Mouse (Mus musculus): ENCODE data around the gene Rnf181. TPM values are rescaled to one million over a fixed set of nuclear protein-coding genes. Genes with fewer than 3 reads are reported as not detected.

Gene Rnf181
- polyA plus RNA-seq, 1 experiment from 2014 or later: 116 TPM

DNA sequence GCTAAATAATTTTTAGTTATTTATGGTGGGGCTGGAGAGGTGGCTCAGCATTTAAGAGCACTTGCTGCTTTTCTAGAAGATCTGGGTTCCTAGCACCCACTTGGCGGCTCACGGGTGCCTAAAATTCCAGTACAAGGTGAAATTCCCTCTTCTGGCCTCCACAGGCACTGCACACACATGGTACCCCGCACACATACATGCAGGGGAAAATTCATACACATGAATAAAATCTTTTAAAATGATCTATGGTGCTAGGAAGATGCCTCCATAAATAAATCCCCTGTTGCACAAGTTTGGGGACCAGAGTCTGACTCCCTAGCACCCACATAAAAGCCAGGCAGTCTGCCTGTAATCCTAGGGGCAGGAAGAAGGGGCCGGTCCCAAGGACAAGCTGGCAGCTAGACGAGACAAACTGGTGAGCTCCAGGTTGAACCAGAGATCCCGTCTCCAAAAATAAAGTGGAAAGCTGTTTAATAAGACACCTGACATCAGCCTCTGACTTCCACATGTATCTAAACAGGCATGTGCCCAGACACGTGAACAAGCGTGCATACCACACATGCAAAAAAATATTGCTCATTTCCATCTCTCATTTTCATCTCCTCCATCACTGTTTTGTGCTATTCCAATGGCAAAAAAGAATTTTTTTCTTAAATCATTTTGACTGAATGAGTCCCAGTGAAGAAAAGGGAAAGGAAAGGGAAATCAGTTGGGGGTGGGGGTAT is 11.9 kb upstream of the Rnf181 start:
- Histone ChIP-seq H3K4me3 (ENCODE audit: low read depth, low read length) (peak overlapping the region; percentile 55; the same call in 1 of the 2 replicates), H3K27me3 (ENCODE audit: insufficient read depth, low read length) (no peaks in the 10 kb centered on the region), H3K9me3 (ENCODE audit: low read depth, low read length) (no peaks in the 10 kb centered on the region), H3K27ac (ENCODE audit: low read depth) (no peak overlapping the region), H3K9ac (no peak overlapping the region), H3K4me2 (peak overlapping the region; percentile 73), H3K36me3 (ENCODE audit: insufficient read depth) (no peaks in the 10 kb centered on the region), H3K4me1 (ENCODE audit: insufficient read depth) (peaks cover 7% of the 10 kb centered on the region; the same call in 1 of the 2 replicates)
- TF ChIP-seq CTCF (IDR thresholded peaks at IDR 0.05; ENCODE audit: low read depth): no peak
- DNase-seq: no peak
- WGBS: 81% methylated on average over 8 of the region's 8 CpGs
- ATAC-seq (ENCODE audit: insufficient read depth): no peak

DNA sequence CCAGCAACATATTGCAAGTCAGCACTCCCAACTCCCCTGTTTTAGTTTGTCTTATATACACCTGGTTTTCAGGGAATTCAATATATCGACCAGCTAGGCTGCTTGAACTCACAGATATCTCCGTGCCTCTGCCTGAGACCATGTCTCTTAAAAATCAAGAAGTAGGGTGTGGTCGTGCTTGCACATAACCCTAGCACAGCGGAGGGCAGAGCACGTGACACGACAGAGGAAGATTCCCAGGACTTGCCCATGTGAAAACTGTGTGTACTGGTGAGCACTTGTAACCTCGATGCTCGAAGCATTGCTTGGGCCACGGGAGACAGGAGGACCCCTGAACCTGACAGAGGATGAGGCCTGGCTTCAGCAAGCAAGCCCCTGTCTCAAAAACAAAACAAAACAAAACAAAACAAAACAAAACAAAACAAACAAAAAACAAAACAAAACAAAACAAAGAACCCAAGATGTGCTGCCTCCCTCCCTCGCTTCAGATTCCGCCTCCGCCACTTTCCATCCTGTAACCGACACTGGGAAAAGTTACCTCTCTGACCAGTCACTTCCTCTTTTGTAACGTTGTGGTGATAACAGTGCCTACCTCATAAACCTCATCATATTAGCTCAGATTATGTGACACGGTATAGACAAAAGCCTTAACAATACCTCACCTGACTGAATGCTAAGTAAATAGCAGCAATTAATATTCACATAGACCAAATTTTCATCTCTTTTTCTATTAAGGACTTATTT is 8.2 kb upstream of the Rnf181 start:
- 75% methylated on average over 15 of the region's 15 CpGs for WGBS
- H3K27me3 ChIP-seq (ENCODE audit: insufficient read depth, low read length): no peaks in the 10 kb centered on the region
- H3K4me3 ChIP-seq (ENCODE audit: low read depth, low read length): no peak overlapping the region
- no peak overlapping the region for H3K27ac ChIP-seq (ENCODE audit: low read depth)
- no peak for TF ChIP-seq CTCF (IDR thresholded peaks at IDR 0.05; ENCODE audit: low read depth)
- ATAC-seq (ENCODE audit: insufficient read depth): no peak
- no peak for DNase-seq
- H3K4me2 ChIP-seq: no peak overlapping the region
- H3K9ac ChIP-seq: no peak overlapping the region
- no peaks in the 10 kb centered on the region for H3K9me3 ChIP-seq (ENCODE audit: low read depth, low read length)
- H3K4me1 ChIP-seq (ENCODE audit: insufficient read depth): peaks cover 14% of the 10 kb centered on the region; the same call in 1 of the 2 replicates
- H3K36me3 ChIP-seq (ENCODE audit: insufficient read depth): no peaks in the 10 kb centered on the region

DNA sequence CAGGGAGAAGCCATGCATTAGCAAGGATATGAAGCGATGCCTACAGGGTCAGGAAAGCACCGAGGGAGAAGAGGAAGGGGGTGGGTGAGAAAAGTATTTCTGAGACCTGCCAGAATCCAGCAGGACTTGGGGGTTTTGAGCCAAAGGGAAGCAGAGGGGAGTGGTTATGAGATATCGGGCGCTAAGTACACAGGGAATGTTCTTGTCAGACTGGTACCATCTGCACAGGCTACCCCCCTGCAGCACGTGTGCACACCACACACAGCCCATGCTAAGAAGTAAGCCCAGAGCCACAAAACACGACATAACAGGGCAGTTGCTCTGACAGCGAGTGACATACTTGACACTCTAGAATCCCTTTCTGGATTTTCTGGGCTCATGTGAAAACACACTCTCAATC is 7.5 kb upstream of the Rnf181 start:
- Histone ChIP-seq H3K9ac (no peak overlapping the region), H3K4me1 (ENCODE audit: insufficient read depth) (peaks cover 14% of the 10 kb centered on the region; the same call in 1 of the 2 replicates), H3K9me3 (ENCODE audit: low read depth, low read length) (no peaks in the 10 kb centered on the region), H3K4me3 (ENCODE audit: low read depth, low read length) (no peak overlapping the region), H3K36me3 (ENCODE audit: insufficient read depth) (no peaks in the 10 kb centered on the region), H3K27ac (ENCODE audit: low read depth) (no peak overlapping the region; the same call in 1 of the 2 replicates), H3K27me3 (ENCODE audit: insufficient read depth, low read length) (no peaks in the 10 kb centered on the region), H3K4me2 (0 out of 2 replicates have a peak overlapping the region, but pooled peaks have one; percentile 3)
- ATAC-seq (ENCODE audit: insufficient read depth): no peak; the same call in 1 of the 2 replicates
- peak; percentile 23 for DNase-seq
- WGBS: 37% methylated on average over 7 of the region's 7 CpGs
- no peak for TF ChIP-seq CTCF (IDR thresholded peaks at IDR 0.05; ENCODE audit: low read depth)

DNA sequence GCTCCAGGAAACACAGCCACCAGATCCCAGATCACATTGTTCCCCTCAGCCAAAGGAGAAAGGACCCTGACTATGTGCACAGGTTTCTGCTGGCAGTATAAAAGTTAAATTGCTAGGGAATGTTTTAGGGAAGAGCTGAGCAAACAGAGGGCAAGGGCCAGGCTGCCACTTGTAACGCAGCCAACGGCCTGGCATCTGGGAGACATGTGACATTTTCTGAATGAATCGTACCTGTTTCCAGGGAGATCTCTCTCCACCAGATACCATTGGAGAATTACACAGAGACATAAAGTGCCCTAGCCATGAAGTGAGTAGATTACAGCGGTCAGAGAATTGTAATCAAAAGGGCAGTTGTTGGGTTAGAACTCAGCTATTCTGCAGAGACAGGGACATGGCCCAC is 6.4 kb upstream of the Rnf181 start:
- Histone ChIP-seq H3K4me1 (ENCODE audit: insufficient read depth) (peaks cover 14% of the 10 kb centered on the region; the same call in 1 of the 2 replicates), H3K4me2 (no peak overlapping the region), H3K9ac (no peak overlapping the region), H3K36me3 (ENCODE audit: insufficient read depth) (no peaks in the 10 kb centered on the region), H3K27me3 (ENCODE audit: insufficient read depth, low read length) (no peaks in the 10 kb centered on the region), H3K4me3 (ENCODE audit: low read depth, low read length) (no peak overlapping the region), H3K27ac (ENCODE audit: low read depth) (peak overlapping the region; percentile 75), H3K9me3 (ENCODE audit: low read depth, low read length) (no peaks in the 10 kb centered on the region)
- no peak for DNase-seq
- no peak for TF ChIP-seq CTCF (IDR thresholded peaks at IDR 0.05; ENCODE audit: low read depth)
- 62% methylated on average over 4 of the region's 4 CpGs for whole genome bisulfite sequencing
- ATAC-seq (ENCODE audit: insufficient read depth): no peak

DNA sequence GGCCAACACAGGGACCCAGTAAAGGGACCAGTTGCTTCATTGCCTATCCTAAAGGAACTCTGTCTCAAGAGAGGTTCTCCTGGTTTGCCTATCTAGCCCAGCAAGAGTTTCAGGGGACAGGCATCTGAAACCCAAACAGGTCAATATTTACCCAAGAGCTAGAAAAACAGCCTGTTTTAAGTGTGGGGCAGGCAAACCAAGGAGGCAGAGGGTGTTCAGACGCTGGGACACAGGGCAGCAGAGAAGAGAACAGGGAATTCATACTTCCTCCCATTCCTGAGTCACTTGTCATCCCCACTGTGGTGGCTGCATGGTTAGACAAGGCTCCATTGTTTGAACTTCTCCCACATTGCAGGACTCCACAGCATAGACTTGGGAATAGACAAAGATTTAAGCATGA is 4.8 kb upstream of the Rnf181 start:
- DNase-seq (peak; percentile 15), ATAC-seq (ENCODE audit: insufficient read depth) (peak; percentile 39; the same call in 1 of the 2 replicates)
- Histone ChIP-seq H3K27me3 (ENCODE audit: insufficient read depth, low read length) (no peaks in the 10 kb centered on the region), H3K4me3 (ENCODE audit: low read depth, low read length) (no peak overlapping the region), H3K36me3 (ENCODE audit: insufficient read depth) (no peaks in the 10 kb centered on the region), H3K4me1 (ENCODE audit: insufficient read depth) (peaks cover 14% of the 10 kb centered on the region; the same call in 1 of the 2 replicates), H3K9ac (no peak overlapping the region), H3K4me2 (0 out of 2 replicates have a peak overlapping the region, but pooled peaks have one; percentile 7), H3K27ac (ENCODE audit: low read depth) (peak overlapping the region; percentile 79), H3K9me3 (ENCODE audit: low read depth, low read length) (no peaks in the 10 kb centered on the region)
- TF ChIP-seq CTCF (IDR thresholded peaks at IDR 0.05; ENCODE audit: low read depth): no peak
- 4% methylated on average over 1 of the region's 1 CpGs for WGBS

DNA sequence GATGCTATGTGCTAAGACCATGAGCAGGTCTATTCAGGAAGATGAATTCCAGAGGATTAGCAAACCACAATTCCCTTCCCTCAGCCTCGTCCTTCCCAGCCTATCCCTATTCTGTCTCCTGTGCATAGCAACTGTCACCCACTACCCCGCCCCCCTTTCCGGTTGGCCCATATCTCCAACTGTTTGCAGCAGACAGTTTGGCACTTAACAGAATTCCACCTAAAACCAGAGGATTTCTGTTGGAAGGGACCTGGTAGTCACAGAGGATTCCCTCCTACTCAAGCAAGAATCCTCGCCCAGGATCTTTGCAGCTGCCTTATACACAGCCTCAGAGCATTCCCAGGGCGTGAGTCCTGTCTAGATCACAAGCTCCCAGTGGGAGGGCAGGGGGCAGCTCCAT is 4.4 kb upstream of the Rnf181 start:
- Histone ChIP-seq H3K9me3 (ENCODE audit: low read depth, low read length) (no peaks in the 10 kb centered on the region), H3K4me3 (ENCODE audit: low read depth, low read length) (no peak overlapping the region), H3K27me3 (ENCODE audit: insufficient read depth, low read length) (no peaks in the 10 kb centered on the region), H3K4me2 (peak overlapping the region; percentile 7; the same call in 1 of the 2 replicates), H3K9ac (no peak overlapping the region), H3K4me1 (ENCODE audit: insufficient read depth) (peaks cover 14% of the 10 kb centered on the region; the same call in 1 of the 2 replicates), H3K27ac (ENCODE audit: low read depth) (peak overlapping the region; percentile 79), H3K36me3 (ENCODE audit: insufficient read depth) (no peaks in the 10 kb centered on the region)
- DNase-seq (peak; percentile 55), ATAC-seq (ENCODE audit: insufficient read depth) (peak; percentile 61)
- TF ChIP-seq CTCF (IDR thresholded peaks at IDR 0.05; ENCODE audit: low read depth): no peak
- 31% methylated on average over 5 of the region's 5 CpGs for WGBS

DNA sequence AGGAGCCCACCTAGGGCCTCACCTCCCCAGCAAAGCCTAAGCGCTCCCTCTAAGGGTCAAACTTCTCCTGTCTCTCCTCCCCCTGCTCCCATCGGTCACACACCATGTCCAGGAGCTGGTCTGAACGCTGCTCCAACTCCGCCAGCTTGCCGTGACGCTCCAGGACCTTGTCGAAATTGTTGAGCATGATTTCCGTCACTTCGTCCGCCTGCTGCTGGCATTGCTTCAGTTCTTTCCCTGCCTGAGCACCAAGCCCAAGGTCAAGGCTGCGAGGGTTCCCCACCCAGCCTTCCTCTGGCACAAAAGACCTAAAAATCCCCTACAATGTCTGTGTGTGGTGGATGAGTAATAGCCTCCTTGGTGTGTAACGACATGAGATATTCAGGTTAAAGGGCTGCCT is 3.3 kb upstream of the Rnf181 start:
- no peak for ATAC-seq (ENCODE audit: insufficient read depth)
- Histone ChIP-seq H3K36me3 (ENCODE audit: insufficient read depth) (no peaks in the 10 kb centered on the region), H3K27ac (ENCODE audit: low read depth) (0 out of 2 replicates have a peak overlapping the region, but pooled peaks have one; percentile 12), H3K9ac (no peak overlapping the region), H3K9me3 (ENCODE audit: low read depth, low read length) (no peaks in the 10 kb centered on the region), H3K4me1 (ENCODE audit: insufficient read depth) (peaks cover 14% of the 10 kb centered on the region; the same call in 1 of the 2 replicates), H3K4me3 (ENCODE audit: low read depth, low read length) (no peak overlapping the region), H3K4me2 (no peak overlapping the region), H3K27me3 (ENCODE audit: insufficient read depth, low read length) (no peaks in the 10 kb centered on the region)
- no peak for DNase-seq
- WGBS: 68% methylated on average over 12 of the region's 12 CpGs
- TF ChIP-seq CTCF (IDR thresholded peaks at IDR 0.05; ENCODE audit: low read depth): no peak
